Mouse (Mus musculus): Measurements from ENCODE around the gene Mrpl19. TPM values are rescaled to one million over a fixed set of nuclear protein-coding genes. Genes with fewer than 3 reads are reported as not detected.

The Mrpl19 gene
- total RNA-seq, 1 experiment from 2014 or later, result 8.0 TPM

DNA sequence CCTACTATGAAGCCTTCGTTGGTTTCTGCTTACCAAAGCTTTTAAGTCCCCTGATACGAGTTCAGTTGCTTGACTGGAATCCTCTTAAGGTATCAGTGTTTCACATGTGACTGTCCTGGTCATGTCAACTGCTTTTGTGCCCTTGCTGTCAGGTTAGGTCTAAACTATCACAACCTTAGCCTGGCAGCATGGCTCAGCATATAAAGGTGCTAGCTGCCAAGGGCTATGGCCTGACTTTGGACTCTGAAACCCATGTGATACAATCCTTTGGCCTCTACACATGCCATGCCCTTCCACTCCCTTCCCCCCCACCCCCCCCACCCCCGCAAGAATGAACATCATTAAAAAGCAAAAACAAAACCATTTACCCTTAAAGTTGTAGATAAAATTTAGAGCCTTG is 21.3 kb downstream of the Mrpl19 start:
- no peak for ATAC-seq (ENCODE audit: extremely low read depth, insufficient number of reproducible peaks, low FRiP score, poor library complexity, severe bottlenecking)

DNA sequence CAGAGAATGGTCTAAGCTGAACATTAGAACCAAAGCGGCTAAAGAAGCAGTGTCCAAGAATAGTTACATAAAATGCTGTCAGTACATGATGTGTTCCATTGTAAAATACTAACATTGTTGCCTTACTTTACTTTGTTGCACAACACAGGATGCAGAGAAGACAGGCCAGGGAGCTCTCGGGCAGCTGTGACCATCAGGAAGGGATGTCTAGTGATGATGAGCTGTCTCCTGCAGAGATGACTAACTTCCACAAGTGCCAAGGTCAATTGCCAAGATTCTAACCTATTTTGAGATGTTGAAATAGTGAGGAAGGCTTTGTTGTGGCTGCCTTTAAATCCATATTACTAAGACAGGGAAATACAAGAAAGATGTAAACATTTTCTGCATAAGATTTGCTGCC is 22.5 kb downstream of the Mrpl19 start:
- no peak for ATAC-seq (ENCODE audit: extremely low read depth, insufficient number of reproducible peaks, low FRiP score, poor library complexity, severe bottlenecking)

DNA sequence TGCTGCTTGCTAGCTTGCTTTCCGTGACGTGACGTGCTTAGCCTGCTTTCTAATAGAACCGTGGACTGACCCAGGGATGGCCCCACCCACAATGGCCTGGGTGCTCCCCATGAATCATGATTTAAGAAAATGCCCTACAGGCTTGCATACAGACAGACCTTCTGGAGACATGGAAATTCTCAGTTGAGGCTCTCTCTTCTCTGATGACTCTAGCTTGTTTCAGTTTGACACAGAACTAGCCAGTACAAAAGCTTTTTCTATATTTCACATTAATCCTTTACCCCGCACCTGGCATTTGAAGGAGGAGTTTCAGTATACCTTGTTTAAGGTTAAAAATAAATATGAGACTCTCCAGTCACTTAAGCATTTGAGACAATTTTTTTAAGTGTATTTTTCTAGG is 24.0 kb downstream of the Mrpl19 start:
- ATAC-seq (ENCODE audit: extremely low read depth, insufficient number of reproducible peaks, low FRiP score, poor library complexity, severe bottlenecking), result no peak

DNA sequence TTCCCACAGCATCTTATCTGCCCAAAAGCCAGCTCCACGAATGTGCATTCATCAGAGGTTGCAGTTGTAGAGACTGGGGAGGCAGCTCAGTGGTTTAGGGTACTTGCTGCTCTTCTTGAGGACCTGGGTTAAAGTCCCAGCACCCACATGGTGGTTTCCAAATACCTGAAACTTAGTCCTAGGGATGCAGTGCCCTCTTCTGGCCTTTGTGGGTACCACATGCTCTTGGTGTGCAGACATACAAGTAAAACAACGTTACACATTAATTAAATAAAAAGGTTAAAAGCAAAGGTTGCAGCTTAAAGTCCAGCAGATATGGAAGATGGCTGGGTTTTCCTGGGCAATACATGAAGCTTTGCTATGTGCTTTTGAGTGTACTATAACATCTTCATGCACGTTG is 32.5 kb downstream of the Mrpl19 start:
- no peak for ATAC-seq (ENCODE audit: extremely low read depth, insufficient number of reproducible peaks, low FRiP score, poor library complexity, severe bottlenecking)

DNA sequence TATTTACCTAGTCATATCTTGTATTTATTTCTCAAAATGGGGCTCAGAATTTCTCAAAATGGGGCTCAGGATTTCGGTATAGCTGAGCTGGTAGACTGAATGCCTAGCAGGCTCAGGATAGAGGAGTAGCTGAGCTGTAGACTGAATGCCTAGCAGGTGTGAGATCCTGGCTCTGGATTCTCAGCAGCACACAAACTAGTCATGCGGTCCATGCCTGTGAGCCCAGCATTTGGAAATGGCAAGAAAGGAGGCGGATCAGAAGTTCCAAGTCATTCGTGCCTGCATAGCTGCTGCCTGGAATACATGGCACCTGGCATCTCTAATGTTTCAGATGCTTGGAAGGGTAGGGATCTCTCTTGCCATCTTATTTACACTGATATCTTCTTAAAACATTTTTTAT is 36.4 kb downstream of the Mrpl19 start:
- no peak for ATAC-seq (ENCODE audit: extremely low read depth, insufficient number of reproducible peaks, low FRiP score, poor library complexity, severe bottlenecking)

DNA sequence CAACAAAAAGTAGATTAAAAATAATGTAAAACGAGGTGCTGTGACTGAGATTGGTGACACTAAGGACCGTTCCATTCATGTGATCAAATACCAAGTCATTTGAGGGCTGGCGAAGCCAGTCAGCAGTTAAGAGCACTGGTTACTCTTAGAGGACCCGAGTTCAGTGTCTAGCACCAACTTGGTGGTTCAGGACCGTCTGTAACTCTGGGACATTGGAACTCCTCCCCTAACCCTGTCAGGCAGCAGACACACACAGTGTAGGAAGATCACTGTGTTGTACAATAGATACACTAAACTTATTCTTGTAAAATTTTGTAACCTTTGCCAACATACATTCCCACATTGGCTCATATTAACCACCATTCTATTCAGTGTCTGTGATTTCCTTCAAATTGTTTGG is 41.5 kb downstream of the Mrpl19 start:
- ATAC-seq (ENCODE audit: extremely low read depth, insufficient number of reproducible peaks, low FRiP score, poor library complexity, severe bottlenecking), result no peak

DNA sequence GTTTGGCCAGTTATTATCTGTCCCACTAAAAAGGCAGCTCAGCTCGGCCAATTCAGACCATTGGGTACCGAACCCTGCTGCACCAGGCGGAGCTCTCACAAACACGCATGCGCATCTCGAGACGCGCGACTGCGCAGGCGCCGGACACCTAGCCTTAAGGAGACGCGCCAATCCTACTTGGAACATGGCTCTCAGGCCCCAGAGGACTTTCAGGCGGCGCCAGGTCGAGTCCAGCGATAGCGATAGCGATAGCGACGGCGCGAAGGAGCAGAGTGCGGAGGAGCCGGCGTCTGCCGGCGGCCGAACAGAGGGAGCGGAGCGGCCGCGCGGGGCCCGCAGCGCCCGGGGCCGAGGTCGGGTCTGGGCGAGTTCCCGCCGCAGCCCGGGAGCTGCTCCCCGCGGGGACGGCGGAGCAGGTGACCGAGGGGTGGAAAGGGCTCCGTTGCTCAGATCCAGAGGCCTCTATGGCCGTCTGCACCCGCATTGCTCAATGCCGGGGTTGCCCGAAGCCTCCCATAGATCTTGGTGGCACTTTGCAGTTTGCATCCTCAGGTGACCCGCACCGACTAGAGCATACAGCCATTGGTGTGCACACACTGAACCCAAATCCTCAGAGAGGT is 42.1 kb downstream of the Mrpl19 start, which contains the start of gene Gcfc2:
Gene Gcfc2 (plus strand): TSS at position 147 of the 620 bp plus-strand sequence.
- 0 out of 2 replicates have a peak, but pooled peaks have one; percentile 66 for ATAC-seq (ENCODE audit: extremely low read depth, insufficient number of reproducible peaks, low FRiP score, poor library complexity, severe bottlenecking)

DNA sequence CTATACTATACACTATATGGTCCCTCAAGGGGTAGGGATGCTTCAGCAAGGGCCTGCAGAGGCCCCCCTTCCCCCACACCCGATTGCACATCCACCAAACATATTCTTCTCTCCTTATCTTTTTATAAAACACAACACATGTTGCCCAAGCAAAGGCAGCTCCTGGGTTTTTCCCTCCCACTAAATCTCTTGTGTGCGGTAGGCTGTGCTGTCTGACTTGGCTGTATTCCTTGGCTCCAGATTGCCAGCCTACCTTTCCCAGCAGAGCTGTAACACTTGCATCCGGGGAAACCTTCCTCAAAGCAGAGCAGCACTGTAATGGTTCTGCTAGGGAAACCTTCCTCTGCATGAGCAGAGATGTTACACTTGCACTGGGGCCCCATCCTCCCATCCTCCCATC is 53.6 kb downstream of the Mrpl19 start:
- no peak for ATAC-seq (ENCODE audit: extremely low read depth, insufficient number of reproducible peaks, low FRiP score, poor library complexity, severe bottlenecking)

DNA sequence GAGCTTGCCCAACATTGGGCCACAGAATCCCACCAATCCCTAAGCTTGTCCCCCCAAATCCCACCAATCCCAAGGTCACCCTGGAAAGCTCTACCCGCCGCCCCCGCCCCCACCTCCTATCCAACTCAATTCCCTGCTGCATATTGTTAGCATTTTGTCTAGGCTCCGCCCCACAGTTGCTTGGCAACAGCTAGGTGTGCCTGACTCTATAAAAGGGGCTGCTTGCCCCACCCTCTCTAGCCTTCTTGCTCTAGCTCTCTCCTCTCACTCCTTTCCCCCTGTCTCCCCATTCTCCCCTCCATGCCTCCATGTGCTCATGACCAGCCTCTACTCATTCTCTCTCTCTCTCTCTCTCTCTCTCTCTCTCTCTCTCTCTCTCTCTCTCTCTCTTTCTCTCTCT is 54.0 kb downstream of the Mrpl19 start:
- ATAC-seq (ENCODE audit: extremely low read depth, insufficient number of reproducible peaks, low FRiP score, poor library complexity, severe bottlenecking), result no peak

DNA sequence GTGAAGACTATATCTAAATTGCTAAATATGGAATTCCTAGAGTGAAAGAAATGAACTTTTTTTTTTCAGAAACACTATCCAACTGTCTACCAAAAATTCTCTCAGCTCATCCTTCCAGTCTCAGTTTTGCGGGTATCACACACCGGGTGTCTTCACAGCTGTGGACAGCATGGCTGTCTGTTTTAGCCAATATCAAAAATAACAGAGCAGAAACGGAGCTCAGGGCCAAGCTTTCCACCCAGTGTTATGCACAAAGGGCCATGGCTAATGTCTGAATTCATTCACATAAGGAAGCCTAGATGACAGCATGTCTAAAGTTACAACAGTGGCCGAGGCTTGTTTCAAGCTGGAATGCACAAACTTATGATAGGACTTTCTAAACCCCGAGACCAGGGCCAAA is 54.5 kb downstream of the Mrpl19 start:
- ATAC-seq (ENCODE audit: extremely low read depth, insufficient number of reproducible peaks, low FRiP score, poor library complexity, severe bottlenecking), result no peak

DNA sequence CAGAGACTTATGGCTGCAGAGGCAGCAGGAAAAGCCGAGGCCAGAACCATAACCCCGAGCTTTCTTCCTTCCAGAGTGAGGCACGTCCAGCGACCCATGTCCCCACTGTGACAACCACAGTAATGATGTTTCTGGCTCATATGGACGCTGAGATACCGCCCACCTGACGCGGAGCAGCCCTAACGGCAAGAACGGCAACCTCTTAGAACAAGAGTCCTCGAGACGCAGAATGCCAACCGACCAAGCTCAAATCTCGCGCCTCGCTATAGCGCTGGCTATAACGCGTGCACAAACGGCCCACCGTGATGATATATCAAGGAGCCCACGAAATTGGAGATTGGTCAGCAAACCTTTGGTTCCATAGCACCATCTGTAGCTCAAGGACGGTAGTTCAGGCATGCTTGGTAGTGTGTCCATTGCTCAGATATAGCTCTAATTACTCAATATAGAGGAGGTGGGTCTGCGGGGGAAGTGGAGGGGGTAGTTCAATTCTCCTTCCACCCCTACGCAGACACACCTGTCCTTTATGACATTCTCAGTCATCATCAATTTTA is 55.4 kb downstream of the Mrpl19 start:
- 0 out of 2 replicates have a peak, but pooled peaks have one; percentile 6 for ATAC-seq (ENCODE audit: extremely low read depth, insufficient number of reproducible peaks, low FRiP score, poor library complexity, severe bottlenecking)

Other genes starting within 250 kb of the Mrpl19 start
- 21.4 and 21.8 TPM in 2 replicates for gene Gcfc2, start 42.3 kb downstream of the Mrpl19 start, total RNA-seq (2017)
- not detected in 2 replicates for gene Eva1a, start 75.1 kb upstream of the Mrpl19 start, total RNA-seq (2017)